Mouse (Mus musculus) neural tube, embryonic 14.5 days (tissue): ENCODE data around the gene Itga5. TPM values are rescaled to one million over a fixed set of nuclear protein-coding genes. Genes with fewer than 3 reads are reported as not detected.

Experiments used
- ATAC-seq: fragments of 200-750 bp; cut with Nextera tagmentation; 2 replicates; pipeline ENCODE4 v1.8.0; 2017; ENCODE audit warnings: low read depth, mild to moderate bottlenecking, moderate TSS enrichment, moderate library complexity
- H3K27ac ChIP-seq: fragments of 300-500 bp; sonication (generic); 2 replicates; pipeline ENCODE4 v1.5.1; 2014; ENCODE audit warnings: low read depth, mild to moderate bottlenecking, control low read depth, low read length, moderate library complexity, mixed read lengths
- H3K27me3 ChIP-seq: fragments of 300-500 bp; sonication (generic); 2 replicates; pipeline ENCODE4 v1.6.1; 2014; ENCODE audit warnings: low read length; ENCODE audit not compliant: control insufficient read depth, insufficient read depth
- H3K36me3 ChIP-seq: fragments of 300-500 bp; sonication (generic); 2 replicates; pipeline ENCODE4 v1.6.1; 2014; ENCODE audit warnings: low read length, mixed read lengths; ENCODE audit not compliant: control insufficient read depth, insufficient read depth
- H3K4me1 ChIP-seq: fragments of 300-500 bp; sonication (generic); 2 replicates; pipeline ENCODE4 v1.6.1; 2014; ENCODE audit warnings: low read length; ENCODE audit not compliant: control insufficient read depth, insufficient read depth
- H3K4me2 ChIP-seq: fragments of 300-500 bp; sonication (generic); 2 replicates; pipeline ENCODE4 v1.6.1; 2014; ENCODE audit warnings: mild to moderate bottlenecking, low read depth, low read length, control low read depth
- H3K4me3 ChIP-seq: fragments of 300-500 bp; sonication (generic); 2 replicates; pipeline ENCODE4 v1.5.1; 2014; ENCODE audit warnings: low read depth, low read length, control low read depth, mixed read lengths
- H3K9ac ChIP-seq: fragments of 300-500 bp; sonication (generic); replicated peaks from 2 replicates; pipeline ENCODE4 v1.6.1; 2014; ENCODE audit warnings: low read depth, mild to moderate bottlenecking, control low read depth, low read length, mixed read lengths
- H3K9me3 ChIP-seq: fragments of 300-500 bp; sonication (generic); 2 replicates; pipeline ENCODE4 v1.6.1; 2016; ENCODE audit warnings: low read length; ENCODE audit not compliant: control insufficient read depth
- WGBS: fragments of 180-500 bp; shearing (Covaris S2); extraction: QIAGEN DNeasy Blood & Tissue Kit; methylation state at CpG from one replicate; pipeline ENCODE4 v1.1.7; 2014; 5-methylcytosine and 5-hydroxymethylcytosine counted together
- polyA plus RNA-seq: library from polyadenylated mRNA; unstranded; fragments of >200 nt; fragmentation: Nextera tagmentation; extraction: Ambion mirVana; gene quantifications from 2 replicates; pipeline ENCODE4 v1.2.1, GENCODE M21; 2014

Itga5 gene
- polyA plus RNA-seq, 1 experiment from 2014 or later: 3.8 TPM

DNA sequence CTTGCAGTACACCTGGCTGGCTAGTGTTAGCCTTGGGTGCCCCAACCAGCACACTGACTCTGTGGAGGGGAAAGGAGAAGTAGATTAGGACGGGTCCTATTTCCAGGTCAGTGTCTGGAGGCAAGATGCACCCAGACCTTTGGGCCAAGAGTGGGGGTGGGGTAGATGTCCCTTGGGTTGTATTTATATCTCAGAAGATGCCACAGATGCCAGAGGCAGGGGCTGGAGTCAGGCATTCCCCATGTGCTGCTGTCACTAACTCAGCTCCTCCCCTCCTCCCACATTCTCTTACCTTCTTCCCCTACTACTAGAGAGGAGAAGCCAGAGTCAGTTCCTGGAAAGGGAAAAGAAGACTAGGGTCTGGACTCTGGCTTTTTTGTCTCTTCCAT, 7.4 kb downstream of the Itga5 start:
- Histone ChIP-seq H3K36me3 (no peaks in the 10 kb centered on the region), H3K4me3 (no peak overlapping the region), H3K27me3 (no peaks in the 10 kb centered on the region), H3K4me1 (no peaks in the 10 kb centered on the region), H3K27ac (no peak overlapping the region), H3K9ac (no peak overlapping the region), H3K4me2 (no peak overlapping the region), H3K9me3 (no peaks in the 10 kb centered on the region)
- WGBS: 50% methylated on average over 1 of the region's 1 CpGs
- ATAC-seq: no peak

DNA sequence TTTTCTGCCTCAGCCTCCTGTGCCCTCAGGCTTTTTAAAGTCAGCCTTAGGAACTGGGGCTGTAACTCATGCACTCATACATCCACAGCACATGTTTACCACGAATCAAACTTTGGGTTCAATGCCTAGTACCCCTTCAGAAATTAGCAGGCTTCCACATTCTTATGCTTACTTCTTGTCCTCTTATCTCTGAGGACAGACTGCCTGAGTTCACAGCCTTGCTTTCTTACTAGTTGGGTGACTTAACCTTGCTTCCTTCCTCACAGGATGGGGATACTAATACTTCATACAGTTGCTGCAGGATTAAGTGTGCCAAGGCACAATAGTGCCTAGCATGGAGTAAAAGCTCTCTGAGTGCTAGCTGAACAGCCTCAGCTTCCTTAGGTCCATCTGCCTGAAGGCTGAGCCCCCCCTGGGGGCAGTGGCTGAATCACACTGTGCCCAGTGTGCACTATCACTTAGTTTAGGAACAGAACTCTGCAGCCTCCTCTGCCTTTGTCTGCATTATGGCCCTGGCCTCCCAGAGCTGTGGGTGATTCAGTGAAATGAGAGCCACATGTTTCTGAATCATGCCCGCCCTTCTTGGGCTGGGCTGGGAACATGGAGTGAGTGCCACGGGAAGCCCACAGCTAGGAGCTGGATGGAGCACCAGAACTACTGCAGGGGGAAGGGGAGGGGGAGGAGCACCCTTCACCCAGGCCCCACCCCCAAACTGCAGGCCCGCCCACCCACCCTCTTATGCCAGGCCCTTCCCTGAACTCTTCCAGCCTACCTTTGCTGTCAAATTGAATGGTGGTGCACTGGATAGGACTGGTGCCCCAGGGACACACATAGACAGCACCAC, 8.1 kb downstream of the Itga5 start:
- Histone ChIP-seq H3K9ac (no peak overlapping the region), H3K4me2 (no peak overlapping the region)
- ATAC-seq: no peak

DNA sequence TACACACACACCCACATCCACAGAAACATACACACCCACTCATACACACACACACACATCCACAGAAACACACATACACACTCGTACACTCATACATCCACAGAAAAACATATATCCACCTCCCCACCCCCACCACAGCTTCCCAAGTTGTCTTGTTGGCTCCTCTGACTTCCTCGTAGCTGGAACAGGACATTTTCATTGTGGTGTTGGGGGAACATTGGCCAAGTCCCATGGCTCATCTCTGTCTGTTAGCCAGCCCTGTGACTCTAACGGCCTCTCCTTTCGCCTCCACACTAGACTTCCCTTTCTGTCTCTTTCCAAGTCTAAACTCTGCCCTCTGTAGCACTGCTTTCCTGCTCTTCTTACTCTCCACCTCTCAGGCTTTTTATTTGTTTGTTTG, 8.7 kb downstream of the Itga5 start:
- no peak overlapping the region for H3K4me2 ChIP-seq
- H3K27me3 ChIP-seq: no peaks in the 10 kb centered on the region
- H3K4me1 ChIP-seq: no peaks in the 10 kb centered on the region
- H3K27ac ChIP-seq: no peak overlapping the region
- no peak overlapping the region for H3K9ac ChIP-seq
- ATAC-seq: no peak
- no peak overlapping the region for H3K4me3 ChIP-seq
- no peaks in the 10 kb centered on the region for H3K36me3 ChIP-seq
- WGBS: 79% methylated on average over 4 of the region's 4 CpGs
- H3K9me3 ChIP-seq: no peaks in the 10 kb centered on the region

More for the DNA sequence above, 8.1 kb downstream of the Itga5 start:
- Histone ChIP-seq H3K36me3 (no peaks in the 10 kb centered on the region), H3K27me3 (no peaks in the 10 kb centered on the region), H3K27ac (no peak overlapping the region), H3K4me3 (no peak overlapping the region), H3K9me3 (no peaks in the 10 kb centered on the region), H3K4me1 (no peaks in the 10 kb centered on the region)
- WGBS: 27% methylated on average over 4 of the region's 4 CpGs

DNA sequence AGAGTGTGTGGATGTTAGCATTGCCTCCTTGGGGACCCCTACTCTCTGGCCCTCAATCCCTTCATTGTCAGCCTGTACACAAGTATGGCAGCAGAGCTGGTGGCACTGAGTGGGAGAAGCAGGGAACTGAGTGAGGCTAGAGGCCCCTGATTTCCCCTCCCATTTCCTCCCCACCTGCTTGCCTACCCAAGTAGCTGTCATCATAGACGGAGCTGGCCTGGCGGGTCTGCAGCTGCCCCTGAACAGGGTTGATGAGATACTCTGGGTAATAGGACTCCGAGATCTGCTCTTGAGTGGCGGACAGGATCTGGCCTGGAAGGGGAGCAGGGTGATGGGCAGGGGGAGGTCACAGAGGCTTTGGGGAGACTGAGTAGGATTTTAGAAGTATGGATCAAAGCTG, 10.4 kb downstream of the Itga5 start:
- H3K4me2 ChIP-seq: no peak overlapping the region
- no peaks in the 10 kb centered on the region for H3K4me1 ChIP-seq
- no peak overlapping the region for H3K9ac ChIP-seq
- 87% methylated on average over 4 of the region's 4 CpGs for WGBS
- H3K27ac ChIP-seq: no peak overlapping the region
- no peaks in the 10 kb centered on the region for H3K9me3 ChIP-seq
- ATAC-seq: no peak
- no peak overlapping the region for H3K4me3 ChIP-seq
- no peaks in the 10 kb centered on the region for H3K36me3 ChIP-seq
- H3K27me3 ChIP-seq: no peaks in the 10 kb centered on the region

DNA sequence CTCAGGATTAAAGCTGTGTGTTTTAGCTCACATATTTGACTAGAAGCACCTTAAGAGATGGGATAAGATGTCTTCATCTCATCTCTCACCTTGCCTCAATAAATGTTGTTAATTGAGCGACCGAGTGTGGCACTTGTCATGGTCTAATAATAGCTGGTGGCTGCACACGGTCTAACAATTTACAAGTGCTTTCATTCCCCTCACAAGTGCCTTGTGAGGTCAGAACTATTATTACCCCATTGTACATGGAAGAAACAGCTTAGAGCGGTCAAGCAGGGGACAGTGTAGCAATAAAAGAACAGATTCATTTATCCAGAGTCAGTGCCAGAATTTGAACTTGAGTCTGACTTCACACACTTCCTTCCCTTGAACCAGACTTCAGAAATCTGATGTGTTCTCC, 11.1 kb downstream of the Itga5 start:
- no peak for ATAC-seq
- H3K4me3 ChIP-seq: no peak overlapping the region
- no peak overlapping the region for H3K9ac ChIP-seq
- no peaks in the 10 kb centered on the region for H3K4me1 ChIP-seq
- no peaks in the 10 kb centered on the region for H3K36me3 ChIP-seq
- H3K4me2 ChIP-seq: no peak overlapping the region
- 74% methylated on average over 4 of the region's 4 CpGs for WGBS
- no peak overlapping the region for H3K27ac ChIP-seq
- no peaks in the 10 kb centered on the region for H3K27me3 ChIP-seq
- no peaks in the 10 kb centered on the region for H3K9me3 ChIP-seq

DNA sequence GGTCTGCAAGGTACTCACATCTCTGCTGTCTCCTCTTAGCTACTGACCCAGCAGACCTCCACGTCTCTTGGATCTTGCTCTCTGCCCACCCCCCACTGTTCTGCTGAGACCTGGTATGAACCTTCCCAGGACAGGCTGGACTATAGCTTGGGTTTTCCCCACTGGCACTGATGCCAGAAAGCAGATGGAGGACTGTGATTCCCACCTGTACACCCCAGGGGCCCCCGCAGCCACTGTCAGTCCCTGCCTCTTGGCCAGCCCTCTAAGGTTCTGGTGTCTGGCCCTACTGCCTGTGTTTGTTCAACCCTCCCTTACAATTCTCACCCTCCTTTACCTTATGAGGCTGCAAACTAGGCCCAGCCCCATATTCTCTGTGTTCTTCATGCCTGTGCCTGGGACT, 11.9 kb downstream of the Itga5 start:
- Histone ChIP-seq H3K27ac (no peak overlapping the region), H3K9ac (no peak overlapping the region), H3K36me3 (no peaks in the 10 kb centered on the region), H3K4me3 (no peak overlapping the region), H3K4me1 (no peaks in the 10 kb centered on the region), H3K4me2 (no peak overlapping the region), H3K27me3 (no peaks in the 10 kb centered on the region), H3K9me3 (no peaks in the 10 kb centered on the region)
- 95% methylated on average over 2 of the region's 2 CpGs for WGBS
- no peak for ATAC-seq

DNA sequence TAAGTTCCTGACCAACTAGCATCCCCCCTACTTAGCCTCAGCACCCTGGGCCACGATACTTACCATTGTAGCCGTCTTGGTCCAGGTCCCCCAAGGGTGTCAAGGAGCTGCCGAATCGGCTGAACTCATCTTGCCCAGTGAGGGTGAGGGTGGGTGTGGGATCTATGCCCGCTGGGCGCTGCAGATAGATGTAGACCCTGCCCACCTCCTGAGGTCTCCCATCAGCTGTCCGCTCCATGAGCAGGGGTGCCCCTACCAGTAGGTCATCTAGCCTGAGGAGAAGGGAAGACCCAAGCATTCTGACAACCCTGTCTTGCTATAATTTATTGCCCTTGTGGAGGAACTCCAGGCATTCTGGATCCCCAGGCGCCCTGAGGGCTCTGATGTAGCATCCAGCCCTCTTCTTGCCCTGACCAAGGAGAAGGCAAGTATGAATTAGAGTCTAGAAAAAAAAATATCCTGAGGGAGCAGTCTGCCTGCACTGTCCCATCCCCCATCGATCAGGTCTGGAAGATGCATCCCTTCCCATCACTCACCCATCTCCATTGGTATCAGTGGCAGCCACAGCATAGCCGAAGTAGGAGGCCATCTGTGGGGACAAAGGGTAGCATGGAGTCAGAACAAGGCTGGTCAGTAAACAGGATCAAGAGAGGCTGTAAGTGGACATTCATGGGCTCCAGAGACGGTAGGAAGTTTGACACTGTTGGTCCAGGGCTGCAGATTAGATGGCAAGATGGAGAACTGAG, 12.9 kb downstream of the Itga5 start:
- Histone ChIP-seq H3K27me3 (no peaks in the 10 kb centered on the region), H3K4me1 (no peaks in the 10 kb centered on the region), H3K9me3 (no peaks in the 10 kb centered on the region), H3K9ac (no peak overlapping the region), H3K4me3 (no peak overlapping the region), H3K36me3 (no peaks in the 10 kb centered on the region), H3K27ac (no peak overlapping the region), H3K4me2 (no peak overlapping the region)
- WGBS: 90% methylated on average over 11 of the region's 11 CpGs
- ATAC-seq: no peak

DNA sequence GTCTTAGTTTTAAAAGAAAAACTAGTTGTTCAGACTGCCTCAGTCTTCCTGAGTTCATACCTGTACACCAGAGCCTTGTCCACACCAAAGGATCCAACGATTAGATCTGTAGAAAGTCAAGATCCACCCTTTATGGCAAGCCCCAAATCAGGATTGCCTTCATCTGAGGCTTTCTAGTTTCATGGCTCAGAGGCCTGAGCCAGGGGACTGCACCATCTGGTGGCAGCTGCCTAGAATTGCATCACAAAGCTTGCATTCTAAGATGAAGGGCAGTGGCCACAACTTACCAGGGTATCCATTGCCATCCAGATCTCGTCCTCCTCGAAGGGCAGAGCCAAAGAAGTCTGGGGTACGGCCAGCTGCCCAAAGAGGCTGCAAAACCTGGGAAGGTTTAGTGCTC, 13.7 kb downstream of the Itga5 start:
- Histone ChIP-seq H3K27ac (no peak overlapping the region), H3K9me3 (no peaks in the 10 kb centered on the region), H3K27me3 (no peaks in the 10 kb centered on the region), H3K9ac (no peak overlapping the region), H3K4me2 (no peak overlapping the region), H3K4me3 (no peak overlapping the region), H3K36me3 (no peaks in the 10 kb centered on the region), H3K4me1 (no peaks in the 10 kb centered on the region)
- 43% methylated on average over 4 of the region's 4 CpGs for WGBS
- peak; percentile 40; the same call in 1 of the 2 replicates for ATAC-seq

DNA sequence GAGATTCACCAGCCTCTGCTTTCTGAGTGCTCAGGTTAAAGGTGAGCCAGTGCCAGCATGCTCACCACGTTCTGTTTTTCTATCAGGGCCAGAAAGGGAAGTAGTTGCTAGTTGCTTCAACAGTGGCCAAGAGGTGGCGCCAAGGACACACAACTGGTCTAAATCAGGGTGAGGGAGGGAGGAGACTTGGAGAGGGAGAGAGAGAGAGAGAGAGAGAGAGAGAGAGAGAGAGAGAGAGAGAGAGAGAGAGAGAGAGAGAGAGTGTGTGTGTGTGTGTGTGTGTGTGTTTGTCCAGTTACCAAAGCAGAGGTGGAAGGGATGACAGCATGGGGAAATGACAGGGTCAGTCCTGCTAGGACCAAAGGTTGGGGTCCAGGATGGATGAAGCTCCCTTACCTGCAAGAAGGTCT, 19.3 kb downstream of the Itga5 start:
- Histone ChIP-seq H3K4me1 (no peaks in the 10 kb centered on the region), H3K4me2 (no peak overlapping the region), H3K9ac (no peak overlapping the region), H3K4me3 (no peak overlapping the region), H3K9me3 (no peaks in the 10 kb centered on the region), H3K27ac (no peak overlapping the region), H3K36me3 (no peaks in the 10 kb centered on the region), H3K27me3 (no peaks in the 10 kb centered on the region)
- ATAC-seq: no peak
- WGBS: 3% methylated on average over 2 of the region's 2 CpGs
